Mouse (Mus musculus): ENCODE measurements at regions not wholly inside any gene's neighbourhood (a gene's known extent, or its start where the extent isn't known, plus 50 kb on each side); places are given as distances from the start of the nearest gene placed in this dataset.
"Not testable (repeated sequence)": the region's sequence is repeated elsewhere in the genome, so short reads cannot be mapped to it uniquely, and the experiment has no call there.

DNA sequence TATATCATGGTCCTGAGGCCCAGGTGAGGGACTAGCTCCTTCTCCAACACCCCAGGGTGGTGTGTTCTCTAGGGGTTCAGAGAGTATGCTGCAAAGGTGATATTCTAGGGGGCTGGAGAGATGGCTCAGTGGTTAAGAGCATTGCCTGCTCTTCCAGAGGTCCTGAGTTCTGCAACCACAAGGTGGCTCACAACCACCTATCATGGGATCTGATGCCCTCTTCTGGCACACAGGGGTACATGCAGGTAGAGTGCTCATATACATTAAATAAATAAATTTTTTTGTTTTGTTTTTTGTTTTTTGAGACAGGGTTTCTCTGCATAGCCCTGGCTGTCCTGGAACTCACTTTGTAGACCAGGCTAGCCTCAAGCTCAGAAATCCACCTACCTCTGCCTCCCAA lies 81.7 kb downstream of the Sik1 start:
- H3K27ac ChIP-seq (ENCODE audit: low read depth, low read length); H3K4me3 ChIP-seq (ENCODE audit: low read depth, low read length); H3K9me3 ChIP-seq (ENCODE audit: control insufficient read depth, low read length); DNase-seq (ENCODE audit: low spot score, missing footprints); H3K27me3 ChIP-seq (ENCODE audit: control insufficient read depth, insufficient read depth, low read length); H3K36me3 ChIP-seq (ENCODE audit: control insufficient read depth, insufficient read depth, low read length); H3K4me1 ChIP-seq (ENCODE audit: control insufficient read depth, insufficient read depth, low read length); H3K9ac ChIP-seq (ENCODE audit: low read length); ATAC-seq (ENCODE audit: low FRiP score); H3K4me2 ChIP-seq: not testable (repeated sequence)

DNA sequence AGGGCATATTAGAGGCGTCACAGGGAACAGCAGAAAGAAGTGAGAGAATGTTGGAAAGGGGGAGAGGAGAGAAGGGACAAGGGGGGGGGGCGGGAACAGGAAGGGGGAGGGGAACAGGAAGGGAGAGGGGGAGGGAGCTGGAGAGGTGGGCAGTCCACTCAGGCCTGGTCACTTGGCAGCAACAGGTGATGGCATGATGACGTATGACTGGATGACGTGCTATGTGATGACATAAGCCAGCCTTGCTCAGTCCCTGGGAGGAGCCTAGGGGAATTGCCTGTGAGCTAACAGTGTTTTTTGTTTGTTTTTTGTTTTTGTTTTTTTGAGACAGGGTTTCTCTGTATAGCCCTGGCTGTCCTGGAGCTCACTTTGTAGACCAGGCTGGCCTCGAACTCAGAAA lies 80.6 kb downstream of the Sik1 start:
- Histone ChIP-seq H3K27me3 (ENCODE audit: control insufficient read depth, insufficient read depth, low read length) (no peaks in the 10 kb centered on the region), H3K4me2 (no peak overlapping the region), H3K27ac (ENCODE audit: low read depth, low read length) (no peak overlapping the region), H3K4me3 (ENCODE audit: low read depth, low read length) (no peak overlapping the region), H3K4me1 (ENCODE audit: control insufficient read depth, insufficient read depth, low read length) (no peaks in the 10 kb centered on the region), H3K36me3 (ENCODE audit: control insufficient read depth, insufficient read depth, low read length) (no peaks in the 10 kb centered on the region), H3K9ac (ENCODE audit: low read length) (no peak overlapping the region), H3K9me3 (ENCODE audit: control insufficient read depth, low read length) (peaks cover 4% of the 10 kb centered on the region)
- ATAC-seq (ENCODE audit: low FRiP score) (no peak), DNase-seq (ENCODE audit: low spot score, missing footprints) (no peak)
- 87% methylated on average over 5 of the region's 5 CpGs for WGBS

DNA sequence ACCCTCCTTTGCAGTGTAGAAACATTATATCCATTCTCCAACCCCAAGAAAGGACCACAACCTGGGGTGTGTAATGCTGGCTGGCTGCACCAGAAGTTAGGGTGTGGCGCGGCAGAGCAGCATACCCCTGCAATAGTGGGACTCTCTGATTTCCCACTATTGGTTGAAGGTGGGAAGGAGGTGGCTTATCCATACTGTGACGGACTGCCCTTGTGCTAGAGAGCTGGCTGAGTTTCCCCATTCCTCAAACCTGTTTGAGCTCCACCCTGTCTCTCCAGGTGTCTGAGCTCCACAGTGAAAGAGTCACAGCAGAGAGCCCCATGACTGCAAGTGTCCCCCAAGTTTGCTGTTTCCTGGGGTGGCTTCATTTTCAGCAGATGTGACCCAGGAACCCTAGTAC lies 79.6 kb downstream of the Sik1 start:
- WGBS: 94% methylated on average over 3 of the region's 3 CpGs
- Histone ChIP-seq H3K27ac (ENCODE audit: low read depth, low read length) (no peak overlapping the region), H3K9ac (ENCODE audit: low read length) (no peak overlapping the region), H3K27me3 (ENCODE audit: control insufficient read depth, insufficient read depth, low read length) (no peaks in the 10 kb centered on the region), H3K4me1 (ENCODE audit: control insufficient read depth, insufficient read depth, low read length) (no peaks in the 10 kb centered on the region), H3K36me3 (ENCODE audit: control insufficient read depth, insufficient read depth, low read length) (no peaks in the 10 kb centered on the region), H3K9me3 (ENCODE audit: control insufficient read depth, low read length) (no peaks in the 10 kb centered on the region), H3K4me2 (no peak overlapping the region), H3K4me3 (ENCODE audit: low read depth, low read length) (no peak overlapping the region)
- ATAC-seq (ENCODE audit: low FRiP score): no peak
- no peak for DNase-seq (ENCODE audit: low spot score, missing footprints)

DNA sequence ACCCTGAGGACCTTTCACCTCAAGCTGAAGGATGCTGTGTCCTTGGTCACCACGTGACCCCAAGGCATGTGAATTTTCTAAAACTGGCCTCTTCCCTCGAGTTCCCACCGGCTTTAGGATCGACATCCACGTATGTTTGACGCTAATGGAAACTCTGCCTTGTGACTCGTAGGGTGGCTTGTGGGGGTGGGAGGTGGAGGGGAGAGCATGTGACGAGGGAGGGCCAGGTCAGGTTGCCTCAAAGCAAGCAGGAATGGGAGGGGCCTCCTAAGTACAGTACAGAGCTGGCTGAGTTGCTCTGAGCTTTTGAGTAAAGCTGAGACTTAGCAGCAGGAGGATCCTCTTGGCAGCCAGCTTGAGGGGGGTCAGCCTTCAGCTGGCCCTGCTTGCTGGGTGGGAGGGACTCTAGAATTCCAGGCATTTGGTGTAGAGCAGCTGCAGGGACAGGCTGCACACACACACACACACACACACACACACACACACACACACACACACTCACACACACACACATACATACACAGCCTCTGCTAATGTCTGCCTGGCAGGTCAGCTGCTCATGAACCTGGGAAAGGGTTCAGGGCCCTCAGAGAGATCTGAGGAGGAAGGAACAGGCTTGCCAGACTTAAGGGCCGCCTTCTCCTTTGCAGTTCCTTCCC lies 78.5 kb downstream of the Sik1 start:
- no peaks in the 10 kb centered on the region for H3K27me3 ChIP-seq (ENCODE audit: control insufficient read depth, insufficient read depth, low read length)
- ATAC-seq (ENCODE audit: low FRiP score) (no peak), DNase-seq (ENCODE audit: low spot score, missing footprints) (no peak)
- H3K4me3 ChIP-seq (ENCODE audit: low read depth, low read length): no peak overlapping the region
- H3K36me3 ChIP-seq (ENCODE audit: control insufficient read depth, insufficient read depth, low read length): no peaks in the 10 kb centered on the region
- H3K9me3 ChIP-seq (ENCODE audit: control insufficient read depth, low read length): no peaks in the 10 kb centered on the region
- H3K9ac ChIP-seq (ENCODE audit: low read length): no peak overlapping the region
- 61% methylated on average over 9 of the region's 9 CpGs for WGBS
- H3K4me1 ChIP-seq (ENCODE audit: control insufficient read depth, insufficient read depth, low read length): no peaks in the 10 kb centered on the region
- H3K27ac ChIP-seq (ENCODE audit: low read depth, low read length): no peak overlapping the region
- no peak overlapping the region for H3K4me2 ChIP-seq

DNA sequence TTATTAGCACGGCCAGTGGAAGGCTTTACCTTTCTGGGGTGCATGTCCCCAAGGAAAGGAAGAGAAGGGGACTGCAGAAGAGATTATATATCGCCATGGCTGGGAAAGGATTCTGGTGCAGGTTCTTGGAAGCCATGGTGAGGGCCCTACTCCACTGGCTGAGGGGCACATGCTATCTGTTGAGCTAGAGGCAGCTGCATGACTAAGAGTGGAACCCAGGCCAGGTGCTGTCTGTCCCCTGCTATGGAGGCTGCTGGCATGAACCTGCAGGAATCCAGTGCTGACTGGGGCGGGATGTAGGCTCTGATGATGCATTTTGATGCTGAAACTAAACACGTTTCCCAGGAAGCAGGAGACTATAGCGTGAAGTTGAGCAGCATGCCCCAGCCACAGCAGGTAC lies 77.9 kb downstream of the Sik1 start:
- Histone ChIP-seq H3K4me2 (no peak overlapping the region), H3K9me3 (ENCODE audit: control insufficient read depth, low read length) (no peaks in the 10 kb centered on the region), H3K27ac (ENCODE audit: low read depth, low read length) (no peak overlapping the region), H3K4me1 (ENCODE audit: control insufficient read depth, insufficient read depth, low read length) (no peaks in the 10 kb centered on the region), H3K27me3 (ENCODE audit: control insufficient read depth, insufficient read depth, low read length) (no peaks in the 10 kb centered on the region), H3K4me3 (ENCODE audit: low read depth, low read length) (no peak overlapping the region), H3K9ac (ENCODE audit: low read length) (no peak overlapping the region), H3K36me3 (ENCODE audit: control insufficient read depth, insufficient read depth, low read length) (no peaks in the 10 kb centered on the region)
- ATAC-seq (ENCODE audit: low FRiP score): no peak
- no peak for DNase-seq (ENCODE audit: low spot score, missing footprints)
- WGBS: 77% methylated on average over 5 of the region's 5 CpGs

DNA sequence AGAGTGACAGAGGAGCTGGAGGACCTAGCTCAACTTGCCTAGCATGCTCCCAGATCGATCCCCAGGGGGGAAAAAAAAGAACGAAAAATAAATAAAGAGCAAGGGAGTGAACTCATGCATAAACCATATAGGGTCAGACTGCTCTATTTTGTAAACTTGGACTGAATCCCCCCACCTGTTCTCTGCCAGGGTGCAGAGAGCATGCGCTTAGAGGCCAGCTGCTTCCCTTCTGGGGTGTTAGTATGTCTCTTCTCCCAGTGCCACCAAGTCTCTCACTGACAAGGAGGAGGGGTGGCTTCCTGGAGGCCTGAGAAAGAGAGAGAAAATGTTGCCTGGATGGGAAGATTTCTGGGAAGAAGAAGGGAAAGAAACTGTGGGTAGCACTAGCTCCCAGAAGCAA lies 76.1 kb downstream of the Sik1 start:
- DNase-seq (ENCODE audit: low spot score, missing footprints) (no peak), ATAC-seq (ENCODE audit: low FRiP score) (no peak)
- 83% methylated on average over 3 of the region's 3 CpGs for WGBS
- Histone ChIP-seq H3K36me3 (ENCODE audit: control insufficient read depth, insufficient read depth, low read length) (no peaks in the 10 kb centered on the region), H3K27me3 (ENCODE audit: control insufficient read depth, insufficient read depth, low read length) (no peaks in the 10 kb centered on the region), H3K9ac (ENCODE audit: low read length) (no peak overlapping the region), H3K4me1 (ENCODE audit: control insufficient read depth, insufficient read depth, low read length) (no peaks in the 10 kb centered on the region), H3K27ac (ENCODE audit: low read depth, low read length) (no peak overlapping the region), H3K4me2 (no peak overlapping the region), H3K4me3 (ENCODE audit: low read depth, low read length) (no peak overlapping the region), H3K9me3 (ENCODE audit: control insufficient read depth, low read length) (no peaks in the 10 kb centered on the region)

DNA sequence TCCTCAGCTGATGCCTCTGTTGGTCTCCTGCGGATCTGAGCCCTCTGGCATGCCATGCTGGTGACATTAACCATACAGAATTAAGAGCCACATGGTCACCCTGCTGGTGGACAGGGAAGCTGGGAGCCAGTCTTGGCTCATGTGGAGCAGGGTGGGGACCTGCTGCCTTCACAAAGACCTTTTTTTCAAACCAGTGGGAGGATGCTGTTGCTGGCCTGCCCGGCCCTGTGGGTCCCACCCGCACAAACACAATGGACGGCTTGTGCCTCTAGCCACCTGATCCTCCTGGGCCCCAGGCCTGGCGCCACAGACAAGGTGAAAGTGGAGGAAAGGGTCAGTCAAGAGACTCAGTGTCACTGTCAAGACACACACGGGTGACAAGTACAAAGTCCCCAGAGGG lies 73.4 kb downstream of the Sik1 start:
- Histone ChIP-seq H3K9me3 (ENCODE audit: control insufficient read depth, low read length) (no peaks in the 10 kb centered on the region), H3K36me3 (ENCODE audit: control insufficient read depth, insufficient read depth, low read length) (no peaks in the 10 kb centered on the region), H3K4me2 (no peak overlapping the region), H3K9ac (ENCODE audit: low read length) (no peak overlapping the region), H3K27me3 (ENCODE audit: control insufficient read depth, insufficient read depth, low read length) (no peaks in the 10 kb centered on the region), H3K4me3 (ENCODE audit: low read depth, low read length) (no peak overlapping the region), H3K27ac (ENCODE audit: low read depth, low read length) (no peak overlapping the region), H3K4me1 (ENCODE audit: control insufficient read depth, insufficient read depth, low read length) (no peaks in the 10 kb centered on the region)
- ATAC-seq (ENCODE audit: low FRiP score) (no peak), DNase-seq (ENCODE audit: low spot score, missing footprints) (no peak)
- 85% methylated on average over 6 of the region's 6 CpGs for WGBS

DNA sequence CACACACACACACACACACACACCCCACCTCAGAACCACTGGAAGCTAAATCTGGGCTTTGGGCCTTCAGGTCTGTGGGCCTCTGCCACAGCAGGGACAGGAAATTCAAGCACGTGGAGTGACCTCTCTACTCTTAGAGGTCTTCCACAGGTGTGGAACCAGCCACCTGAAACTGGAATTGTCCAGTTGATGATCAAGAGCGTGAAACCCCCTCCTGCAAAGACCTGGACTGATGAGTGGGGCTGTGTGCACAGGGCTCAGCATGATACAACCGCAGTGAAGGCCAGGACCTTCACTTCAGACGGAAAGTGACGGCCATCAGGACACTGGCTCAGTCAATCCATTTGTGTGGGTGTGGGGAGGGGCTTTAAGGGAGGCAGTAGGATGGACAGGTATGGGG lies 72.5 kb downstream of the Sik1 start:
- 89% methylated on average over 5 of the region's 5 CpGs for WGBS
- Histone ChIP-seq H3K4me1 (ENCODE audit: control insufficient read depth, insufficient read depth, low read length) (no peaks in the 10 kb centered on the region), H3K9me3 (ENCODE audit: control insufficient read depth, low read length) (no peaks in the 10 kb centered on the region), H3K9ac (ENCODE audit: low read length) (no peak overlapping the region), H3K36me3 (ENCODE audit: control insufficient read depth, insufficient read depth, low read length) (no peaks in the 10 kb centered on the region), H3K4me3 (ENCODE audit: low read depth, low read length) (no peak overlapping the region), H3K4me2 (no peak overlapping the region), H3K27ac (ENCODE audit: low read depth, low read length) (no peak overlapping the region), H3K27me3 (ENCODE audit: control insufficient read depth, insufficient read depth, low read length) (no peaks in the 10 kb centered on the region)
- no peak for DNase-seq (ENCODE audit: low spot score, missing footprints)
- ATAC-seq (ENCODE audit: low FRiP score): no peak

DNA sequence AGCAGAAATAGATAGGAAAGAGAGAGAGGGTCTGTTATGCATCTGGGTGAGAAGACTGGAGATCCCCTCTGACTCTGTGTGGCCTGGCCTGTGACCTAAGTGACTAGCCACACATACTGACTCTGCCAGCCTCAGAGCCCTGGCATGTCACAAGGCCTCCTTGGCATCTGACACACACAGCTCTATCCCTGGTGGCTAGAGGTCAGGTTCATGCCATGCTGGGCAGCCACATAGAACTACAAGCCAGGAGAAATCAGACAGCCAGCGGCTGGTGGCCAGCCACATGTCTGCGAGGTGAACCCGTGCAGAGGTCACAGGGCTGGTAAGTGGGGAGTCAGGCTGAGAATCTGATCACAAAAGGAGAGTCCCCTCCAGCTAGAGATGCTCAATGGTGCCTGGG lies 67.3 kb downstream of the Sik1 start:
- DNase-seq (ENCODE audit: low spot score, missing footprints) (no peak), ATAC-seq (ENCODE audit: low FRiP score) (no peak)
- Histone ChIP-seq H3K27ac (ENCODE audit: low read depth, low read length) (no peak overlapping the region), H3K4me1 (ENCODE audit: control insufficient read depth, insufficient read depth, low read length) (peaks cover 22% of the 10 kb centered on the region), H3K36me3 (ENCODE audit: control insufficient read depth, insufficient read depth, low read length) (no peaks in the 10 kb centered on the region), H3K9ac (ENCODE audit: low read length) (no peak overlapping the region), H3K9me3 (ENCODE audit: control insufficient read depth, low read length) (no peaks in the 10 kb centered on the region), H3K27me3 (ENCODE audit: control insufficient read depth, insufficient read depth, low read length) (no peaks in the 10 kb centered on the region), H3K4me2 (no peak overlapping the region), H3K4me3 (ENCODE audit: low read depth, low read length) (no peak overlapping the region)
- 80% methylated on average over 3 of the region's 3 CpGs for WGBS
